Mouse (Mus musculus) hindbrain, postnatal 0 days (tissue): Measurements from ENCODE around the gene Srarp. TPM values are rescaled to one million over a fixed set of nuclear protein-coding genes. Genes with fewer than 3 reads are reported as not detected.

Experiments used
- ATAC-seq: fragments of 200-750 bp; cut with Nextera tagmentation; 2 replicates; pipeline ENCODE4 v1.8.0; 2017; ENCODE audit warnings: mild to moderate bottlenecking, moderate TSS enrichment, moderate library complexity
- DNase-seq: peaks from one replicate; pipeline ENCODE4 v3.0.0-alpha.2; 2015; ENCODE audit warnings: low spot score
- H3K27ac ChIP-seq: fragments of 300-500 bp; sonication (generic); 2 replicates; pipeline ENCODE4 v1.5.1; 2014; ENCODE audit warnings: mild to moderate bottlenecking
- H3K27me3 ChIP-seq: fragments of 300-500 bp; sonication (generic); 2 replicates; pipeline ENCODE4 v1.6.1; 2014; ENCODE audit warnings: low read length, mixed read lengths; ENCODE audit not compliant: insufficient read depth
- H3K36me3 ChIP-seq: fragments of 300-500 bp; sonication (generic); 2 replicates; pipeline ENCODE4 v1.6.1; 2014; ENCODE audit warnings: low read length, mixed read lengths; ENCODE audit not compliant: insufficient read depth
- H3K4me1 ChIP-seq: fragments of 300-500 bp; sonication (generic); 2 replicates; pipeline ENCODE4 v1.6.1; 2014; ENCODE audit warnings: antibody characterized with exemption, low read length, mixed read lengths; ENCODE audit not compliant: insufficient read depth
- H3K4me2 ChIP-seq: fragments of 300-500 bp; sonication (generic); 2 replicates; pipeline ENCODE4 v1.6.1; 2014; ENCODE audit warnings: low read depth, mild to moderate bottlenecking, low read length, moderate library complexity, mixed read lengths
- H3K4me3 ChIP-seq: fragments of 300-500 bp; sonication (generic); 2 replicates; pipeline ENCODE4 v1.5.1; 2014; ENCODE audit warnings: low read length
- H3K9ac ChIP-seq: fragments of 300-500 bp; sonication (generic); replicated peaks from 2 replicates; pipeline ENCODE4 v1.6.1; 2014; ENCODE audit warnings: mild to moderate bottlenecking, low read length, moderate library complexity, mixed read lengths
- H3K9me3 ChIP-seq: fragments of 300-500 bp; sonication (generic); 2 replicates; pipeline ENCODE4 v1.6.1; 2016; ENCODE audit warnings: low read length, mixed read lengths
- CTCF ChIP-seq: IDR thresholded peaks from 2 replicates; pipeline ENCODE4 v1.5.1; 2016; ENCODE audit warnings: antibody characterized with exemption, control low read depth, low read depth
- WGBS: fragments of 180-500 bp; shearing (Covaris S2); extraction: QIAGEN DNeasy Blood & Tissue Kit; methylation state at CpG from one replicate; pipeline ENCODE4 v1.1.7; 2014; 5-methylcytosine and 5-hydroxymethylcytosine counted together
- polyA plus RNA-seq: library from polyadenylated mRNA; unstranded; fragments of >200 nt; fragmentation: Nextera tagmentation; extraction: Ambion mirVana; gene quantifications from 2 replicates; pipeline ENCODE4 v1.2.1, GENCODE M21; 2015
- total RNA-seq: library from RNA; depleted of rRNA; stranded (reverse); fragments of >200 nt; gene quantifications from 2 replicates; pipeline ENCODE4 v1.2.3, GENCODE M21; 2014

The Srarp gene
- total and polyA plus RNA-seq, 2 experiments from 2014 or later = 0.33 to 9.9 TPM

DNA sequence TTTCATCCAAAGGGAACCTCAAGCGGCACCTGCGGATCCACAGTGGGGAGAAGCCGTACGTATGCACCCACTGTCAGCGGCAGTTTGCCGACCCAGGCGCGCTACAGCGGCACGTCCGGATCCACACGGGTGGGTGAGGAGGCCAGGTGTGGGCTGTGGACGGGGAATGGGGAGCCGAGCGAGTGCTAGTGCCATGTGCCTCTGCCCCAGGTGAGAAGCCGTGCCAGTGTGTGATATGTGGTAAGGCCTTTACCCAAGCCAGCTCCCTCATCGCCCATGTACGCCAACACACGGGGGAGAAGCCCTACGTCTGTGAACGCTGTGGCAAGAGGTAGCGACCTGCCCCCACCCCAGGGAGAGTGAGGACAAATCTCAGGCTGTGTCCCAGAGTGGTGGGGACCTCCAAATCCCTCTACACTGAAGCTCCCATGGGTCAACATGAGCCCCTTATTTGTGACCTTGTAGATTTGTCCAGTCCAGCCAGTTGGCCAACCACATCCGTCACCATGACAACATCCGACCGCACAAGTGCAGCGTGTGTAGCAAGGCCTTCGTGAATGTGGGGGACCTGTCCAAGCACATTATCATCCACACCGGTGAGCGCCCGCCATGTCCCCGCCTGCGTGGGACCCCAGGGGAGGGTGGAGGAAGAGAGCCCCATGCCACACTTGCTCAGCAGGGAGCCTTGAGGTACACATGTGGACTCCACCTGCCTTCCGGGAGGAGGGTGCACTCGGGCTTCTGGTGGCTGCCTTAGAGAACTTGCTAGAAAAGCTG is 29.8 kb upstream of the Srarp start:
- ATAC-seq = peak; percentile 30; the same call in 1 of the 2 replicates
- Histone ChIP-seq H3K4me3 (no peak overlapping the region), H3K27ac (no peak overlapping the region), H3K4me1 (no peaks in the 10 kb centered on the region), H3K9ac (no peak overlapping the region), H3K9me3 (no peaks in the 10 kb centered on the region), H3K27me3 (no peaks in the 10 kb centered on the region), H3K36me3 (peaks cover 68% of the 10 kb centered on the region), H3K4me2 (no peak overlapping the region)
- DNase-seq = no peak
- 82% methylated on average over 34 of the region's 34 CpGs for WGBS
- TF ChIP-seq CTCF = no peak

- DNase-seq (no peak), ATAC-seq (no peak)
- no peak overlapping the region for H3K27ac ChIP-seq
- H3K27me3 ChIP-seq = no peaks in the 10 kb centered on the region
- no peaks in the 10 kb centered on the region for H3K9me3 ChIP-seq
- H3K4me2 ChIP-seq = no peak overlapping the region
- H3K36me3 ChIP-seq = peaks cover 61% of the 10 kb centered on the region
- no peak for TF ChIP-seq CTCF
- H3K9ac ChIP-seq = no peak overlapping the region
- no peak overlapping the region for H3K4me3 ChIP-seq
- H3K4me1 ChIP-seq = no peaks in the 10 kb centered on the region
- 80% methylated on average over 16 of the region's 16 CpGs for WGBS
These were observed 28.8 kb upstream of the Srarp start for GRCm38 (mm10) chr4:141464722-141465121.

DNA sequence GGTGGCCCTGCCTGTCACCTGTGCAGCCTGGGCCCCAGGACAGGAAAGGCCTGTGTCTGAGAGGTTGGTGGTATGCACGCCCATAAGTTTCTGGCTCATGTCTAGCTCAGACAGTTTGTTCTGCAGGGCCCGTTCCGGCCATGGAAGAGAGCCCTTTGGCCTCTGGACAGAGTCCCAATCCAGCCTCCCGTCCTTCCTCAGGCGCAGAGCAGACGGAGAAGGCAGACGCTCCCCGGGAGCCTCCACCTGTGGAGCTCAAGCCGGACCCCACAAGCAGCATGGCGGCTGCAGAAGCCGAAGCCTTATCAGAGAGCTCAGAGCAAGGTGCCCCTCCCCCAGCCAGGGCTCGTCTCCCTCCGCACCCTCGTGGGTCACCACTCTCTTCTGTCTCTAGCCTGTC is 27.6 kb upstream of the Srarp start:
- DNase-seq (no peak), ATAC-seq (no peak)
- H3K9me3 ChIP-seq = no peaks in the 10 kb centered on the region
- H3K36me3 ChIP-seq = peaks cover 52% of the 10 kb centered on the region
- no peak for TF ChIP-seq CTCF
- 68% methylated on average over 14 of the region's 14 CpGs for WGBS
- no peak overlapping the region for H3K4me2 ChIP-seq
- H3K4me3 ChIP-seq = no peak overlapping the region
- no peak overlapping the region for H3K9ac ChIP-seq
- no peaks in the 10 kb centered on the region for H3K27me3 ChIP-seq
- H3K27ac ChIP-seq = no peak overlapping the region
- H3K4me1 ChIP-seq = no peaks in the 10 kb centered on the region; the same call in 1 of the 2 replicates

GRCm38 (mm10) chr4:141461576-141461975 is 25.7 kb upstream of the Srarp start:
- H3K4me1 ChIP-seq = no peaks in the 10 kb centered on the region; the same call in 1 of the 2 replicates
- ATAC-seq (no peak), DNase-seq (no peak)
- no peak for TF ChIP-seq CTCF
- H3K9ac ChIP-seq = no peak overlapping the region
- H3K4me3 ChIP-seq = no peak overlapping the region
- no peaks in the 10 kb centered on the region for H3K27me3 ChIP-seq
- 79% methylated on average over 12 of the region's 12 CpGs for WGBS
- H3K9me3 ChIP-seq = no peaks in the 10 kb centered on the region
- no peak overlapping the region for H3K27ac ChIP-seq
- peaks cover 39% of the 10 kb centered on the region for H3K36me3 ChIP-seq
- H3K4me2 ChIP-seq = no peak overlapping the region

GRCm38 (mm10) chr4:141461088-141461487 is 25.2 kb upstream of the Srarp start:
- Histone ChIP-seq H3K4me1 (no peaks in the 10 kb centered on the region; the same call in 1 of the 2 replicates), H3K9me3 (no peaks in the 10 kb centered on the region)
- WGBS = 34% methylated on average over 12 of the region's 12 CpGs

GRCm38 (mm10) chr4:141460481-141460880 is 24.6 kb upstream of the Srarp start:
- Histone ChIP-seq H3K27me3 (no peaks in the 10 kb centered on the region), H3K27ac (no peak overlapping the region), H3K9ac (no peak overlapping the region), H3K4me3 (no peak overlapping the region), H3K4me1 (no peaks in the 10 kb centered on the region; the same call in 1 of the 2 replicates), H3K9me3 (no peaks in the 10 kb centered on the region), H3K36me3 (peaks cover 29% of the 10 kb centered on the region), H3K4me2 (no peak overlapping the region)
- 91% methylated on average over 4 of the region's 4 CpGs for WGBS
- TF ChIP-seq CTCF = no peak
- DNase-seq (no peak), ATAC-seq (no peak)

More at GRCm38 (mm10) chr4:141461088-141461487, 25.2 kb upstream of the Srarp start:
- no peaks in the 10 kb centered on the region for H3K27me3 ChIP-seq
- no peak overlapping the region for H3K9ac ChIP-seq
- no peak for ATAC-seq
- no peak for TF ChIP-seq CTCF
- H3K4me3 ChIP-seq = no peak overlapping the region
- no peak for DNase-seq
- H3K4me2 ChIP-seq = no peak overlapping the region
- H3K27ac ChIP-seq = no peak overlapping the region
- H3K36me3 ChIP-seq = peaks cover 34% of the 10 kb centered on the region

- no peak for ATAC-seq
- H3K4me1 ChIP-seq = no peaks in the 10 kb centered on the region; the same call in 1 of the 2 replicates
- no peak for DNase-seq
- no peak overlapping the region for H3K9ac ChIP-seq
- no peak overlapping the region for H3K27ac ChIP-seq
- TF ChIP-seq CTCF = no peak
- no peaks in the 10 kb centered on the region for H3K9me3 ChIP-seq
- WGBS = 87% methylated on average over 9 of the region's 9 CpGs
- H3K4me2 ChIP-seq = no peak overlapping the region
- no peak overlapping the region for H3K4me3 ChIP-seq
- peaks cover 22% of the 10 kb centered on the region for H3K36me3 ChIP-seq
- no peaks in the 10 kb centered on the region for H3K27me3 ChIP-seq
These were observed 23.9 kb upstream of the Srarp start for GRCm38 (mm10) chr4:141459766-141460165.
